Mouse (Mus musculus): Measurements from ENCODE around the gene Wt1.

The Wt1 gene

GRCm38 (mm10) chr2:105125641-105126040 is 688 bp upstream of the Wt1 start:
- no peak for DNase-seq (ENCODE audit: extremely low spot score, low read depth, low spot score)

GRCm38 (mm10) chr2:105126691-105127530 is 582 bp downstream of the Wt1 start:
- no peak for DNase-seq (ENCODE audit: extremely low spot score, low read depth, low spot score)

GRCm38 (mm10) chr2:105127531-105128480 is 1.5 kb downstream of the Wt1 start:
- DNase-seq (ENCODE audit: extremely low spot score, low read depth, low spot score) = no peak

- no peak for DNase-seq (ENCODE audit: extremely low spot score, low read depth, low spot score)
These were observed 2.2 kb downstream of the Wt1 start for GRCm38 (mm10) chr2:105128564-105128963.

- DNase-seq (ENCODE audit: extremely low spot score, low read depth, low spot score) = no peak
These were observed 4.2 kb downstream of the Wt1 start for GRCm38 (mm10) chr2:105130351-105131060.

- no peak for DNase-seq (ENCODE audit: extremely low spot score, low read depth, low spot score)
These were observed 4.9 kb downstream of the Wt1 start for GRCm38 (mm10) chr2:105131061-105131810.

GRCm38 (mm10) chr2:105131811-105132100 is 5.4 kb downstream of the Wt1 start:
- no peak for DNase-seq (ENCODE audit: extremely low spot score, low read depth, low spot score)

- DNase-seq (ENCODE audit: extremely low spot score, low read depth, low spot score) = no peak
These were observed 6.0 kb downstream of the Wt1 start for GRCm38 (mm10) chr2:105132300-105132699.

- no peak for DNase-seq (ENCODE audit: extremely low spot score, low read depth, low spot score)
These were observed 6.8 kb downstream of the Wt1 start for GRCm38 (mm10) chr2:105132933-105133795.

- DNase-seq (ENCODE audit: extremely low spot score, low read depth, low spot score) = no peak
These were observed 8.0 kb downstream of the Wt1 start for GRCm38 (mm10) chr2:105134296-105134695.

GRCm38 (mm10) chr2:105139471-105139870 is 13.1 kb downstream of the Wt1 start:
- DNase-seq (ENCODE audit: extremely low spot score, low read depth, low spot score) = no peak

GRCm38 (mm10) chr2:105141371-105141770 is 15.0 kb downstream of the Wt1 start:
- DNase-seq (ENCODE audit: extremely low spot score, low read depth, low spot score) = no peak

- DNase-seq (ENCODE audit: extremely low spot score, low read depth, low spot score) = no peak
These were observed 17.4 kb downstream of the Wt1 start for GRCm38 (mm10) chr2:105143731-105144130.

GRCm38 (mm10) chr2:105151544-105151943 is 25.2 kb downstream of the Wt1 start:
- no peak for DNase-seq (ENCODE audit: extremely low spot score, low read depth, low spot score)

- DNase-seq (ENCODE audit: extremely low spot score, low read depth, low spot score) = no peak
These were observed 26.7 kb downstream of the Wt1 start for GRCm38 (mm10) chr2:105153046-105153445.

- DNase-seq (ENCODE audit: extremely low spot score, low read depth, low spot score) = no peak
These were observed 34.6 kb downstream of the Wt1 start for GRCm38 (mm10) chr2:105160949-105161348.

- DNase-seq (ENCODE audit: extremely low spot score, low read depth, low spot score) = no peak
These were observed 36.4 kb downstream of the Wt1 start for GRCm38 (mm10) chr2:105162763-105163162.

GRCm38 (mm10) chr2:105168137-105168536 is 41.8 kb downstream of the Wt1 start:
- no peak for DNase-seq (ENCODE audit: extremely low spot score, low read depth, low spot score)

- DNase-seq (ENCODE audit: extremely low spot score, low read depth, low spot score) = no peak
These were observed 47.9 kb downstream of the Wt1 start for GRCm38 (mm10) chr2:105174254-105174653.

GRCm38 (mm10) chr2:105178871-105179270 is 52.5 kb downstream of the Wt1 start:
- DNase-seq (ENCODE audit: extremely low spot score, low read depth, low spot score) = no peak
